Mouse (Mus musculus) heart, embryonic 13.5 days (tissue): ENCODE data around the gene Mtmr12. TPM values are rescaled to one million over a fixed set of nuclear protein-coding genes. Genes with fewer than 3 reads are reported as not detected.

Experiments
- ATAC-seq: fragments of 200-750 bp; cut with Nextera tagmentation; 2 replicates; pipeline ENCODE4 v1.8.0; 2017; ENCODE audit warnings: moderate TSS enrichment; ENCODE audit not compliant: insufficient number of reproducible peaks, low FRiP score, low TSS enrichment; ENCODE audit errors: extremely low read depth
- H3K27ac ChIP-seq: fragments of 300-500 bp; sonication (generic); replicated peaks from 2 replicates; pipeline ENCODE4 v1.5.1; 2015; ENCODE audit warnings: moderate library complexity, mild to moderate bottlenecking, inconsistent platforms
- H3K27me3 ChIP-seq: fragments of 300-500 bp; sonication (generic); replicated peaks from 2 replicates; pipeline ENCODE4 v1.6.1; 2015; ENCODE audit warnings: mild to moderate bottlenecking, inconsistent platforms
- H3K36me3 ChIP-seq: fragments of 300-500 bp; sonication (generic); 2 replicates; pipeline ENCODE4 v1.6.1; 2015; ENCODE audit warnings: mild to moderate bottlenecking, inconsistent platforms
- H3K4me1 ChIP-seq: fragments of 300-500 bp; sonication (generic); 2 replicates; pipeline ENCODE4 v1.6.1; 2015; ENCODE audit warnings: inconsistent platforms
- H3K4me2 ChIP-seq: fragments of 300-500 bp; sonication (generic); 2 replicates; pipeline ENCODE4 v1.6.1; 2015; ENCODE audit warnings: inconsistent platforms, mild to moderate bottlenecking, moderate library complexity
- H3K4me3 ChIP-seq: fragments of 300-500 bp; sonication (generic); 2 replicates; pipeline ENCODE4 v1.5.1; 2015; ENCODE audit warnings: moderate library complexity, mild to moderate bottlenecking, inconsistent platforms
- H3K9ac ChIP-seq: fragments of 300-500 bp; sonication (generic); 2 replicates; pipeline ENCODE4 v1.6.1; 2015; ENCODE audit warnings: inconsistent platforms, mild to moderate bottlenecking, moderate library complexity
- H3K9me3 ChIP-seq: fragments of 300-500 bp; sonication (generic); 2 replicates; pipeline ENCODE4 v1.6.1; 2016; ENCODE audit warnings: inconsistent platforms
- WGBS: fragments of 180-500 bp; shearing (Covaris S2); methylation state at CpG from one replicate; pipeline ENCODE4 v1.1.7; 2015; ENCODE audit warnings: mixed read lengths; 5-methylcytosine and 5-hydroxymethylcytosine counted together
- polyA plus RNA-seq: library from polyadenylated mRNA; unstranded; fragments of >200 nt; fragmentation: Nextera tagmentation; extraction: Ambion mirVana; gene quantifications from 2 replicates; pipeline ENCODE4 v1.2.1, GENCODE M21; 2015

Mtmr12 gene
- polyA plus RNA-seq, 1 experiment from 2014 or later = 12.0 TPM

DNA sequence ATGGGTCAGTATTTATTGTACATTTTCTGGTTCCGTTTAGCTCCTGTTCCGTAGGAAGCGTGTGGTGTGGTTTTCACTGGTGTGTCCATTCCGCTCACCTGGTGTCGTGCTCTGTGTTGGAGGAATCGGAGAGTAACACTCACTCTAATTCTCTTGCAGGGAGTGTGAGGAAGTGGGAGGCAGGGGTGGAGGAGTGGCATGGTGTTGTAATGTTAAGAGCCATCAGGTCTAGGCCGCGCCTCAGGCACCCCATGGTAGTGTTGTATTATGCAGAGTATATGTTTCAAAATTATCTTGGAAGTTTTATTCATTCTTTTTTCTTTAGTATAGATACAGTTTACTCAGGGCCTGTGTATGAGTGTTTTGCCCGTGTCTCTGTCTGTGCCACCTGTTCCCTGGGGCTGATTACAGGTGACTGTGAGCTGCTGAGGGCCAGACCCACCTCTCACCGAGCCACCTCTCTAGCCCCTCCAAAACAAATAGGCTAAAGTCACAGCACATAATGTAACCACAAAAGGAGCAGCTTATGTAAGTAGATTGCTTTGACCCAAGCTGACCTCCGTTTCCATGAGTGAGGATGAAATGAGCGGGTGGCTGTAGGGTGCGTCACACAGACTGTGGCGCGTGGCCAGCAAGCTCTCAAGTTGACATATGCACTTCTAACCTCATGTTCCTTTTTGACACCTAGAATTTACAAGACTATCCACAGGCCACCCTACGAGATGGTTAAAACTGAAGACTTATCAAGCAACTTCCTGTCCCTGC lies 53.1 kb downstream of the Mtmr12 start:
- Histone ChIP-seq H3K9ac (no peak overlapping the region), H3K4me3 (no peak overlapping the region), H3K4me1 (no peaks in the 10 kb centered on the region), H3K27me3 (no peaks in the 10 kb centered on the region), H3K9me3 (no peaks in the 10 kb centered on the region), H3K27ac (no peak overlapping the region), H3K4me2 (no peak overlapping the region), H3K36me3 (peaks cover 81% of the 10 kb centered on the region)
- 87% methylated on average over 16 of the region's 16 CpGs for WGBS
- ATAC-seq = no peak

DNA sequence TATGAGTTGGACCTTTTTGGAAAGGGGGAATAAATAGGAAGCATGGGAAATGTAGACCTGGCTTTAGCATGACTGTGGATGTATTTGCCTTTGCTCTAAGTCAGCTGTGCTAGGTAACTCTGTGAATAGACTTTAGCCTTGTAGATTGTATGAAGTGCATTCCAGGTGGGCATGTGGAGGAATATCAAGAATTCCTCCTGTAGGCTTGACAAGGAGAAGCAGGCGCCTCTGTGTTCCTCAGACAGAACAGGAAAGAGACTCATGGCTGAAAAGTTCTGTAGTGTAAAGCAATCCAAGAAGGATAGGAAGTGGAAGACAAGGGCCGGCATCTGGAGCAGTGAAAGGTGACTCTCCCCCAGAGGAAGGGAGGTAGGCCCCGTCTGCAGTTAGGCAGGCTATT lies 58.2 kb downstream of the Mtmr12 start:
- no peak overlapping the region for H3K4me2 ChIP-seq
- no peak overlapping the region for H3K9ac ChIP-seq
- H3K4me3 ChIP-seq = no peak overlapping the region
- no peaks in the 10 kb centered on the region for H3K4me1 ChIP-seq
- no peaks in the 10 kb centered on the region for H3K9me3 ChIP-seq
- no peaks in the 10 kb centered on the region for H3K27me3 ChIP-seq
- H3K27ac ChIP-seq = no peak overlapping the region
- no peak for ATAC-seq
- WGBS = 81% methylated on average over 3 of the region's 3 CpGs
- peaks cover 96% of the 10 kb centered on the region for H3K36me3 ChIP-seq

DNA sequence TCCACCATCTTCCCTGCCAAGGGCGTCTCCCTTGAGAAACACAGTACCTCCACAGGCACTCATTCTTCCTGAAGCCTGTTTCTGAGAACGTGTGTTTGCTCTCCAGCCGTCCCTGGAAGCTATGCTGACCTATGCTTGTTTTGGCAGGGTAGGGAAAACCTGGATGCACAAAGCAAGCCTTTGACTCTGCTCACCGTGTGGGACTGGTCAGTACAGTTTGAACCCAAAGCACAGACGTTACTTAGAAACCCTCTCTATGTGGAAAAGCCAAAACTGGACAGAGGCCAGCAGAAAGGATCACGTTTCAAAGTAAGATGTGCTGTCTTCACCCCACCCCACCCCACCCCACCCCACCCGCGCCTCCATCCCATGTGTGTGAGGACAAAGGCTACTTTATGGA lies 61.6 kb downstream of the Mtmr12 start:
- Histone ChIP-seq H3K9me3 (no peaks in the 10 kb centered on the region), H3K27ac (no peak overlapping the region), H3K36me3 (peaks cover 99% of the 10 kb centered on the region), H3K4me2 (no peak overlapping the region), H3K4me1 (no peaks in the 10 kb centered on the region), H3K9ac (no peak overlapping the region), H3K27me3 (no peaks in the 10 kb centered on the region), H3K4me3 (no peak overlapping the region)
- ATAC-seq = no peak
- WGBS = 79% methylated on average over 8 of the region's 8 CpGs

DNA sequence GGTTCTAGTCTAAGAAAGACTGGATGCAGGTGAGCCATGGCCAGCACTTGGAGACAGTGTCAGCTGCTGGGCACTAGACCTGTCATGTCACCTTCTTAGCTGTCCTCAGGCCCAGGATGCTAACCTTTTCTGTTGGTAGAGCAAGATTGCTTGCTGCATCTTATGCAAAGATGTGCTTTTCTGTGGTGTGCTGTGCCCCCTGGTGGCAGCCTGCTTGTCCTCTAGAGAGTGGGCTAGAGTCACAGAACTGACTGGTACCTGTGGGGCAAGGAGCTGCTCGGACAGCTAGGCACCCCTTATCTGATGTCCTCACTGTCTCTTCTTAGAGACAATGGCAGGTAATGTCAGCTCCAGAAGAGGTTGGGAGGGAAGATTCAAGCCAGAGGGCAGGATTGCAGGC lies 63.2 kb downstream of the Mtmr12 start:
- Histone ChIP-seq H3K4me3 (no peak overlapping the region), H3K4me1 (0 out of 2 replicates have a peak, but pooled peaks cover 3% of the 10 kb centered on the region), H3K27ac (no peak overlapping the region), H3K27me3 (no peaks in the 10 kb centered on the region), H3K9ac (no peak overlapping the region), H3K4me2 (no peak overlapping the region), H3K36me3 (peaks cover 90% of the 10 kb centered on the region), H3K9me3 (no peaks in the 10 kb centered on the region)
- ATAC-seq = no peak
- 25% methylated on average over 1 of the region's 1 CpGs for WGBS

DNA sequence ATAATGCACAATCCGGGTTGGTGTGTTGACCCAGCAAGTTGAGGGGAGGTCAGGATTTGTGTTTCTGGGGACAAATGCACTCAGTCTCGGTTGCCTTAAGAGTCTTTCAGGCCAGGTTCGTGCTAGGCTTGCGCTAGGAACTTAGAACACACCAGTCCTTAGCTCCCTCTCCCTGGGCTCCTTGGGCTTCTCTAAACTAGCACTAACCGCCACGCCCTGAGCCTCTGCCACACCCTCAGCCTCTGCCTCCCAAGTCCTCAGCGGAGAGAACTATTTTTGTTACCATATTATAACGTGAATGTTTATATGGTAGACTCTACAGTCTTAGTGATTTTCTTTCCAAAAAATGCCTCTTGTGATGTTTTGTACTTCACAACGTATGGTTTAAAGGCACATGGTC lies 66.5 kb downstream of the Mtmr12 start:
- WGBS = 82% methylated on average over 9 of the region's 9 CpGs
- Histone ChIP-seq H3K4me1 (peaks cover 7% of the 10 kb centered on the region; the same call in 1 of the 2 replicates), H3K36me3 (peaks cover 60% of the 10 kb centered on the region), H3K27me3 (no peaks in the 10 kb centered on the region), H3K9ac (no peak overlapping the region), H3K4me2 (no peak overlapping the region), H3K4me3 (no peak overlapping the region), H3K9me3 (no peaks in the 10 kb centered on the region), H3K27ac (no peak overlapping the region)
- ATAC-seq = no peak

DNA sequence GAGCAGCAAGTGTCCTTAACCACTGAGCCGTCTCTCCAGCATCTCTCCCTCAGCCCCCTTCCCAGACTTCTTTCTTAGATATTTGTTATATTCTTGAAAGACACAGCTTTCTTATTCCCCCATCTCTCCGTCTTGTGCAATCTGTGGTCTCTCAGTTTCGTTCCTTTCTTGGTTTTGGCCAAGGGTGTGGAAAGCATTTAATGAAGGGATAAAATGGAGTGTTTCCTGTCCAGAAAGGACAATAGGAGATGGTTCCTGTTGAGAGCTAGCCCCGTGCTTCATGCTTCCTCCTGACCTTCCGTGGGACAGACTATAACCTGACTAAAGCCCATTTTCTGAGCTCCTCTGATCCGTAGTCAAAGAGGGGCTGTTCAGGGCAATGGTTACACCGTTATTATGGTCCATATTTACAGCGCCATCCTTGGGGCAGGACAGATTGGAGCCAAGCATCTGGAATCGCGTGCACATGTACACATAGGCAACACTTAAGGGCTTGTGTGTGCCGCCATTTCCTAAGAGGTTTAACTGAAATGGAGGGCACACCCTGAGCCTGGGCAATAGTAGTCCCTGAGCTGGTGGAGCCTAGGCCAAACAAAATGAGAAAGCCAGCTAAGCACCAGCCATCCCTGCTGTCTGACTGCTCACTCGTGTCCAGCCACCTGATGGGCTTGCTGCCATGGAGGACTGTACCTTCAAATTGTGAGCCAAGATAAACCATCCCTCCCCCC lies 68.7 kb downstream of the Mtmr12 start:
- H3K27me3 ChIP-seq = no peaks in the 10 kb centered on the region
- peaks cover 40% of the 10 kb centered on the region for H3K36me3 ChIP-seq
- H3K4me3 ChIP-seq = no peak overlapping the region
- no peak overlapping the region for H3K9ac ChIP-seq
- H3K4me1 ChIP-seq = peaks cover 7% of the 10 kb centered on the region; the same call in 1 of the 2 replicates
- H3K9me3 ChIP-seq = no peaks in the 10 kb centered on the region
- 76% methylated on average over 12 of the region's 12 CpGs for WGBS
- no peak overlapping the region for H3K4me2 ChIP-seq
- no peak for ATAC-seq
- no peak overlapping the region; the same call in 1 of the 2 replicates for H3K27ac ChIP-seq

DNA sequence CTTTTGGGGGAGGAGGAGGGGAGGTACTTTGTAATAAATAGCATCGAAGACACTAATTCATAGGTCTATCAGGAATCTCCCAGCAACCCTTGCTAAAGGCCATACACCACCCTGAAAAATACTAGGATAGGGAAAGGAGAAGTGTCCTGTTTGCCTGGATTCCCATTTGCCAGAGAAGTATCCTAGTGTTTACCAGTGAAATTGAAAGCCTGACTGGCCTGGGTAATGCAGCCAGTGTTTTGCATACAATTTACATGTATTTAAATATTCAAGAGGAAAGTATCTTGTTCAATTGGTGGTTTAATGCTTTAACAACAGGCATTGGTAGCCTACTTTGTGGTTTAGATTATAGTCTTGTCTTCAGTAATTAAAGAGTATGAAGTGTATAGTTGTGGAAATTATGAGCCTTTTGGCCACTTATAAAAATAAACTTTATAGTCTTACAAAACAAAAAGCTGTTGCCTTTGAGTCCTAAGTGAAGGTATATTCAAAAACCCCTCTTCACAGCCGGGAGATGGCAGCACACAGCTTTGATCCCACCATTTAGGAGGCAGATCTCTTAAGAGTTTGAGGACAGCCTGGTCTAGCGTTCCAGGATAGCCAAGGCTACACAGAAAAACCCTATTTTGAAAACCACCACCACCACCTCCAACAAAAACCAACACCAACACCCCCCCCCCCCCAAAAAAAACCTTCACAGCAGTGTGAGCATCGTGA lies 69.4 kb downstream of the Mtmr12 start:
- H3K4me2 ChIP-seq = no peak overlapping the region
- no peaks in the 10 kb centered on the region for H3K27me3 ChIP-seq
- H3K9ac ChIP-seq = no peak overlapping the region
- no peak for ATAC-seq
- H3K9me3 ChIP-seq = no peaks in the 10 kb centered on the region
- peaks cover 7% of the 10 kb centered on the region; the same call in 1 of the 2 replicates for H3K4me1 ChIP-seq
- H3K36me3 ChIP-seq = peaks cover 32% of the 10 kb centered on the region
- no peak overlapping the region for H3K27ac ChIP-seq
- WGBS = 59% methylated on average over 4 of the region's 4 CpGs
- H3K4me3 ChIP-seq = no peak overlapping the region

DNA sequence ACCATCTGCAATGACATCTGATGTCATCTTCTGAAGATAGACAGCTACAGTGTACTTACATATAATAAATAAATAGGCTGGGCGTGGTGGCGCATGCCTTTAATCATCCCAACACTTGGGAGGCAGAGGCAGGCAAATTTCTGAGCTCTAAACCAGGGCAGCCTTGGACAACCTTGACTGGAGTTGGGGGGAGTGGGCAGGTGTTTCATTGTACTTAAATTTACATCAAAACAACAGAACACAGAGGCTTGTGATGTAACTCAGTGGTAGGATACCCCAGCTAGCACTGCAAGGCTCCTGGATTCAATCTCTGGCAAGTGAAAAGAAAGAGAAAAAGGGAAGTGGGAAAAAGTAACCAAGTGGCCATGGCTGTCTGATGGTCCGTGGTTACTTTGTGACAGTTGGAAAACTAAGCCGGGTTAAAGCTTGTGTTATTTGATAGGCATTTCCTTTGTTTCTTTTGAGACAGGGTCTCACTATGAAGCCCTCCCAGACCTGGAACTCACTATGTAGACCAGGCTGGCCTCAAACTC lies 70.3 kb downstream of the Mtmr12 start:
- Histone ChIP-seq H3K27me3 (no peaks in the 10 kb centered on the region), H3K36me3 (peaks cover 23% of the 10 kb centered on the region), H3K27ac (no peak overlapping the region), H3K9me3 (no peaks in the 10 kb centered on the region), H3K4me3 (no peak overlapping the region), H3K4me1 (peaks cover 7% of the 10 kb centered on the region; the same call in 1 of the 2 replicates), H3K4me2 (no peak overlapping the region), H3K9ac (no peak overlapping the region)
- WGBS = 79% methylated on average over 4 of the region's 4 CpGs
- ATAC-seq = no peak

DNA sequence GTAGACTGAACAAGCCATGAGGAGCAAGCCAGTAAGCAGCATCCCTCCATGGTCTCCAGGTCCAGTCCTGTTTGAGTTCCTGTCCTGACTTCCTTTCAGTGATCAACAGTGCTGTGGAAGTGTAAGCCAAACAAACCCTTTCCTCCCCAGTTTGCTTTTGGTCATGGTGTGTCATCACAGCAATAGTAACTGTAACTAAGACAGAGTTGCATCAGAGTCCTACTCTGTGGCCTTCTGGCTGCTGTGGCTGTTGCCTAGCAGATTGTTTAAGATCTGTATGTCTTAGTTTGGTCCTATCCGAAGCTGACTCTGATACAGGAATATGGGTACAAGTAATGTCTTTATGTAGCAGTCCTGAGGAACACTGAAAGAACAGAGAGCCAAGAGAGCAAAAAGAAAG lies 75.0 kb downstream of the Mtmr12 start:
- Histone ChIP-seq H3K27me3 (no peaks in the 10 kb centered on the region), H3K4me3 (no peak overlapping the region), H3K36me3 (no peaks in the 10 kb centered on the region), H3K27ac (no peak overlapping the region), H3K4me2 (no peak overlapping the region), H3K9me3 (peaks cover 3% of the 10 kb centered on the region; the same call in 1 of the 2 replicates), H3K4me1 (peaks cover 13% of the 10 kb centered on the region), H3K9ac (no peak overlapping the region)
- no peak for ATAC-seq
- 80% methylated on average over 1 of the region's 1 CpGs for WGBS

DNA sequence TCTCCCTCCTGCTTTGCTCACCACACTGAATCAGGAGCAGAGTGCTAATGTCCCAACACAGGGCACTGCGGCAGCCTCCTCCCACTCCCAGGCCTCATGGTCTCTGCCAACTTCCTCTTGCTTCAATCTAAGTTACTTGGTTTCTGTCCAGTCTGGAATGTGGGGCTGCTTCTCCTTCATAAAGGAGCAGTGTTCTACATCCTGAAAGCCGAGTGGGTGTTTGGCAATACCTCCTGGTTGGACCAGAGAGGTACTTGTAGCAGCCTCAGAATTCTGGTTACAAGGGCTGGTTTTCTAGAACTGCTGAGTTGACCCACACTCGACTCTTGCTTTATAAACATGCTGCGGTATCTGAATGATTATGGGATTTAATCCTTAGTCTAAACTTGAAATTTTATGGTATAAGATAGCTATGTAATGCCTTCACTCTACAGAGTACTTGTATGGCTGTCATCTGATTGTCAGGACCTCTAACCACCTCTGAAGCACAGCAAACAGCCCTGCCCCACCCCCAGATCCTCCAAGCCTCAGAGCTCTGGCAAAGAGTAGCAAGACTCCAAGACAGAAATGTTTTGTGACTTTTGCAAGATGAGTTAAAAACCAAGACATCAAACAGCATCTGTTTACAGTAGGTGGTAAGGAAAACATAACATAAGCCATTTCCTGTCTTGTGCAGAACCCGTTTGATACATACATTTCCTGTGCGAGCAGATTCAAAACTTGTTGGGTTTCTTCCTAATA lies 80.1 kb downstream of the Mtmr12 start:
- H3K4me1 ChIP-seq = peaks cover 13% of the 10 kb centered on the region
- no peaks in the 10 kb centered on the region for H3K27me3 ChIP-seq
- peaks cover 3% of the 10 kb centered on the region; the same call in 1 of the 2 replicates for H3K9me3 ChIP-seq
- no peak overlapping the region for H3K4me3 ChIP-seq
- H3K27ac ChIP-seq = peak overlapping the region; percentile 48; the same call in 1 of the 2 replicates
- H3K36me3 ChIP-seq = no peaks in the 10 kb centered on the region
- H3K9ac ChIP-seq = no peak overlapping the region
- WGBS = 60% methylated on average over 6 of the region's 6 CpGs
- H3K4me2 ChIP-seq = no peak overlapping the region
- ATAC-seq = no peak

DNA sequence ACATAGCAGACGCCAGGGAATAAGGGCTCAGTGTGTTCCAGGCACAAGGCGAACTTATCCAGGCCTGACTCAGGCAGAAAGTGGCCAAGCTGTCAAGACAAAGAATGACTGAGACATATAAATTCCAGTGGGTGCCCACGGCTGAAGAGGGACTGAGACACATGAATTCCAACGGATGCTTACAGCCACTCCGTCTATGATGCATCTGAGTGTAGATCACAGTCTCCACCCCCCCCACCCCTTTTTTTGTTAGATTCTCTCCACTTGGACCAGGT lies 80.6 kb downstream of the Mtmr12 start:
- peaks cover 3% of the 10 kb centered on the region; the same call in 1 of the 2 replicates for H3K9me3 ChIP-seq
- H3K9ac ChIP-seq = no peak overlapping the region
- H3K36me3 ChIP-seq = no peaks in the 10 kb centered on the region
- no peak overlapping the region for H3K4me2 ChIP-seq
- H3K27ac ChIP-seq = peak overlapping the region; percentile 48; the same call in 1 of the 2 replicates
- WGBS = 69% methylated on average over 5 of the region's 5 CpGs
- ATAC-seq = no peak
- no peak overlapping the region for H3K4me3 ChIP-seq
- H3K27me3 ChIP-seq = no peaks in the 10 kb centered on the region
- H3K4me1 ChIP-seq = peaks cover 13% of the 10 kb centered on the region
